Mouse (Mus musculus): ENCODE data around the gene 1700028P14Rik. TPM values are rescaled to one million over a fixed set of nuclear protein-coding genes. Genes with fewer than 3 reads are reported as not detected.

1700028P14Rik gene
- polyA plus RNA-seq, 1 experiment from 2014 or later, result not detected

- Histone ChIP-seq H3K27me3 (no peaks in the 10 kb centered on the region), H3K27ac (no peak overlapping the region), H3K4me2 (no peak overlapping the region), H3K4me3 (replicated peaks) (no peak overlapping the region), H3K36me3 (no peaks in the 10 kb centered on the region), H3K9ac (replicated peaks) (no peak overlapping the region), H3K9me3 (no peaks in the 10 kb centered on the region), H3K4me1 (replicated peaks) (no peaks in the 10 kb centered on the region)
- no peak for ATAC-seq (ENCODE audit: insufficient number of reproducible peaks, insufficient read depth, low FRiP score, low TSS enrichment, low read depth)
- 92% methylated on average over 7 of the region's 7 CpGs for WGBS
These were observed 11.5 kb upstream of the 1700028P14Rik start for GRCm38 (mm10) chr19:23664083-23664482.

GRCm38 (mm10) chr19:23658350-23658749, 5.7 kb upstream of the 1700028P14Rik start:
- no peak for ATAC-seq (ENCODE audit: insufficient number of reproducible peaks, insufficient read depth, low FRiP score, low TSS enrichment, low read depth)
- 84% methylated on average over 4 of the region's 4 CpGs for WGBS
- no peak overlapping the region for H3K9ac ChIP-seq (replicated peaks)

DNA sequence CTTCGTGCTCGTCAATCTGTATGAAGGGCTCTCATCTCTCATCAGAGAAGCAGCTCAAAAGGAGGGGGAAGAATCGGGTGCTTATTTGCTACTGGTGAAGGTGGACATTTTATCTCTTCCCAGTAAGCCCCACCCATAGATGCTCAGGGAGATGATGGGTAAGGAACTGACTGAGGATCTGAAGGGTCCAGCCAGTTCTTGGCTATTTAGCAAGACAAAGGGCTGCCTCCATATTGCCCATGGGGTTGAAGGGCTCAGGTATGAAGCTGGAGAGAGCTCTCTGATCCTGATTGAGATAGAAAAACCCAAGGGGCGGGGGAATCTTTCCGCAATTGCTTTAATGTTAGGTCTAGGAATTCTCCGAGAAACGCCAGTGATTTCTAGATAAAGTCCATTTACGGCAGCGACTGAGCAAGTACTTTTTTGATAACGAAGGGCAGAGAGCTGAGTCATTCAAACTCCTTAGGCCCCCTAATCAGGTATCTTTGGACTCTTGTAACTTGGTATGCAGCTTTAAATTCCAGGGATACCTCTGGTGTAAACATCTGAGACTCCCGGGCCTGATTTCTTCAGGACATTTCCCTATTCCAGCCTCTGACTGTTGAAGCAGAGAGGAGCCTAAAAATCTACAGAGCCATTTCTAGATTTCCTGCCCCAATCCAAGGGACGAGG, 4.8 kb upstream of the 1700028P14Rik start:
- WGBS, result 64% methylated on average over 12 of the region's 12 CpGs
- no peak overlapping the region for H3K9ac ChIP-seq (replicated peaks)
- H3K4me2 ChIP-seq, result no peak overlapping the region
- H3K4me3 ChIP-seq (replicated peaks), result no peak overlapping the region
- H3K36me3 ChIP-seq, result no peaks in the 10 kb centered on the region
- H3K4me1 ChIP-seq (replicated peaks), result no peaks in the 10 kb centered on the region
- H3K9me3 ChIP-seq, result no peaks in the 10 kb centered on the region
- H3K27me3 ChIP-seq, result no peaks in the 10 kb centered on the region; the same call in 1 of the 2 replicates
- no peak overlapping the region for H3K27ac ChIP-seq
- ATAC-seq (ENCODE audit: insufficient number of reproducible peaks, insufficient read depth, low FRiP score, low TSS enrichment, low read depth), result no peak

More at GRCm38 (mm10) chr19:23658350-23658749, 5.7 kb upstream of the 1700028P14Rik start:
- Histone ChIP-seq H3K4me3 (replicated peaks) (no peak overlapping the region), H3K9me3 (no peaks in the 10 kb centered on the region), H3K27ac (no peak overlapping the region), H3K27me3 (no peaks in the 10 kb centered on the region), H3K4me2 (no peak overlapping the region), H3K4me1 (replicated peaks) (no peaks in the 10 kb centered on the region), H3K36me3 (no peaks in the 10 kb centered on the region)

GRCm38 (mm10) chr19:23653154-23653553, 542 bp upstream of the 1700028P14Rik start:
- no peaks in the 10 kb centered on the region for H3K9me3 ChIP-seq
- no peak overlapping the region for H3K9ac ChIP-seq (replicated peaks)
- no peak overlapping the region for H3K27ac ChIP-seq
- H3K4me2 ChIP-seq, result peak overlapping the region; percentile 53; the same call in 1 of the 2 replicates
- ATAC-seq (ENCODE audit: insufficient number of reproducible peaks, insufficient read depth, low FRiP score, low TSS enrichment, low read depth), result no peak; the same call in 1 of the 2 replicates
- H3K36me3 ChIP-seq, result no peaks in the 10 kb centered on the region
- no peak overlapping the region for H3K4me3 ChIP-seq (replicated peaks)
- 83% methylated on average over 5 of the region's 5 CpGs for WGBS
- no peaks in the 10 kb centered on the region; the same call in 1 of the 2 replicates for H3K27me3 ChIP-seq
- no peaks in the 10 kb centered on the region for H3K4me1 ChIP-seq (replicated peaks)

- Histone ChIP-seq H3K27ac (no peak overlapping the region), H3K9me3 (no peaks in the 10 kb centered on the region), H3K4me2 (no peak overlapping the region), H3K4me1 (replicated peaks) (no peaks in the 10 kb centered on the region), H3K27me3 (no peaks in the 10 kb centered on the region), H3K36me3 (no peaks in the 10 kb centered on the region), H3K9ac (replicated peaks) (no peak overlapping the region), H3K4me3 (replicated peaks) (no peak overlapping the region)
- WGBS, result 96% methylated on average over 7 of the region's 7 CpGs
- no peak for ATAC-seq (ENCODE audit: insufficient number of reproducible peaks, insufficient read depth, low FRiP score, low TSS enrichment, low read depth)
These were observed 5.3 kb downstream of the 1700028P14Rik start for GRCm38 (mm10) chr19:23647308-23647707.

GRCm38 (mm10) chr19:23645347-23645746, 7.3 kb downstream of the 1700028P14Rik start:
- Histone ChIP-seq H3K4me3 (replicated peaks) (no peak overlapping the region), H3K4me2 (no peak overlapping the region), H3K36me3 (no peaks in the 10 kb centered on the region), H3K9me3 (no peaks in the 10 kb centered on the region), H3K27ac (no peak overlapping the region), H3K9ac (replicated peaks) (no peak overlapping the region), H3K4me1 (replicated peaks) (no peaks in the 10 kb centered on the region), H3K27me3 (no peaks in the 10 kb centered on the region)
- ATAC-seq (ENCODE audit: insufficient number of reproducible peaks, insufficient read depth, low FRiP score, low TSS enrichment, low read depth), result no peak
- 87% methylated on average over 7 of the region's 7 CpGs for WGBS

GRCm38 (mm10) chr19:23643819-23644218, 8.8 kb downstream of the 1700028P14Rik start:
- H3K4me1 ChIP-seq (replicated peaks), result no peaks in the 10 kb centered on the region
- H3K36me3 ChIP-seq, result no peaks in the 10 kb centered on the region
- H3K4me3 ChIP-seq (replicated peaks), result no peak overlapping the region
- H3K9me3 ChIP-seq, result no peaks in the 10 kb centered on the region
- H3K9ac ChIP-seq (replicated peaks), result no peak overlapping the region
- no peak for ATAC-seq (ENCODE audit: insufficient number of reproducible peaks, insufficient read depth, low FRiP score, low TSS enrichment, low read depth)
- H3K27me3 ChIP-seq, result no peaks in the 10 kb centered on the region
- H3K27ac ChIP-seq, result no peak overlapping the region
- no peak overlapping the region for H3K4me2 ChIP-seq
- 87% methylated on average over 5 of the region's 5 CpGs for WGBS

DNA sequence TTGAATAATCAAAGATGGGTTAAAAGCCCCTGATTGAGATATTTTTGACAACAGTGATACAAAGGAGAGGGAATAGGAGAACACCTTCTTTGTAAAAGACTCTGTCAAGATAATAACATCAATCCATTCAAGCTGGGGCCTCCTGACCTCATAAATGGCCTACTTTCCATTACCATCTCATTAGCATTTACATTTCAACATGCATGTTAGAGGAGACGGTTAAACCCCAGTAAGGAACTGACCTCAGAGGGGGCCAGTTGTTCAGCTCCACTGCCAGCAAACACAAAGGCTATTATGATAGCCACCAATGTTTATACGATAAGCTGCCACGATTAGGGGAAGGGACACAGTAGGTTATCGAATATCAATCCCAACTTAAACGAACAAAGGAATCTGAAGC, 15.8 kb downstream of the 1700028P14Rik start:
- no peak overlapping the region for H3K4me3 ChIP-seq (replicated peaks)
- no peak overlapping the region for H3K27ac ChIP-seq
- no peaks in the 10 kb centered on the region for H3K9me3 ChIP-seq
- H3K9ac ChIP-seq (replicated peaks), result no peak overlapping the region
- ATAC-seq (ENCODE audit: insufficient number of reproducible peaks, insufficient read depth, low FRiP score, low TSS enrichment, low read depth), result no peak
- 81% methylated on average over 5 of the region's 5 CpGs for WGBS
- H3K4me1 ChIP-seq (replicated peaks), result no peaks in the 10 kb centered on the region
- H3K4me2 ChIP-seq, result no peak overlapping the region
- no peaks in the 10 kb centered on the region for H3K36me3 ChIP-seq
- H3K27me3 ChIP-seq, result no peaks in the 10 kb centered on the region

GRCm38 (mm10) chr19:23631611-23632492, 20.8 kb downstream of the 1700028P14Rik start:
- H3K9me3 ChIP-seq, result no peaks in the 10 kb centered on the region
- no peak overlapping the region for H3K27ac ChIP-seq
- H3K4me1 ChIP-seq (replicated peaks), result no peaks in the 10 kb centered on the region
- no peak overlapping the region for H3K9ac ChIP-seq (replicated peaks)
- H3K36me3 ChIP-seq, result no peaks in the 10 kb centered on the region
- no peak for ATAC-seq (ENCODE audit: insufficient number of reproducible peaks, insufficient read depth, low FRiP score, low TSS enrichment, low read depth)
- H3K4me2 ChIP-seq, result no peak overlapping the region
- H3K27me3 ChIP-seq, result no peaks in the 10 kb centered on the region
- WGBS, result 83% methylated on average over 11 of the region's 11 CpGs
- no peak overlapping the region for H3K4me3 ChIP-seq (replicated peaks)

- H3K27ac ChIP-seq, result no peak overlapping the region
- WGBS, result 88% methylated on average over 7 of the region's 7 CpGs
These were observed 38.3 kb downstream of the 1700028P14Rik start for GRCm38 (mm10) chr19:23614268-23614667.

GRCm38 (mm10) chr19:23609724-23610123, 42.9 kb downstream of the 1700028P14Rik start:
- no peak overlapping the region for H3K9ac ChIP-seq (replicated peaks)
- H3K4me3 ChIP-seq (replicated peaks), result no peak overlapping the region
- no peak for ATAC-seq (ENCODE audit: insufficient number of reproducible peaks, insufficient read depth, low FRiP score, low TSS enrichment, low read depth)
- H3K36me3 ChIP-seq, result no peaks in the 10 kb centered on the region
- no peaks in the 10 kb centered on the region for H3K4me1 ChIP-seq (replicated peaks)
- H3K27ac ChIP-seq, result no peak overlapping the region
- no peaks in the 10 kb centered on the region for H3K9me3 ChIP-seq
- H3K27me3 ChIP-seq, result no peaks in the 10 kb centered on the region
- WGBS, result 82% methylated on average over 4 of the region's 4 CpGs
- H3K4me2 ChIP-seq, result no peak overlapping the region

More at GRCm38 (mm10) chr19:23614268-23614667, 38.3 kb downstream of the 1700028P14Rik start:
- ATAC-seq (ENCODE audit: insufficient number of reproducible peaks, insufficient read depth, low FRiP score, low TSS enrichment, low read depth), result no peak
- H3K4me2 ChIP-seq, result no peak overlapping the region
- no peaks in the 10 kb centered on the region for H3K4me1 ChIP-seq (replicated peaks)
- H3K27me3 ChIP-seq, result no peaks in the 10 kb centered on the region
- no peaks in the 10 kb centered on the region for H3K36me3 ChIP-seq
- H3K9me3 ChIP-seq, result no peaks in the 10 kb centered on the region
- H3K4me3 ChIP-seq (replicated peaks), result no peak overlapping the region
- H3K9ac ChIP-seq (replicated peaks), result no peak overlapping the region
